Mouse (Mus musculus): Measurements from ENCODE around the gene Cacng6. TPM values are rescaled to one million over a fixed set of nuclear protein-coding genes. Genes with fewer than 3 reads are reported as not detected.

The Cacng6 gene
- total and polyA plus RNA-seq, 3 experiments: 0.08 TPM; not detected in 2

DNA sequence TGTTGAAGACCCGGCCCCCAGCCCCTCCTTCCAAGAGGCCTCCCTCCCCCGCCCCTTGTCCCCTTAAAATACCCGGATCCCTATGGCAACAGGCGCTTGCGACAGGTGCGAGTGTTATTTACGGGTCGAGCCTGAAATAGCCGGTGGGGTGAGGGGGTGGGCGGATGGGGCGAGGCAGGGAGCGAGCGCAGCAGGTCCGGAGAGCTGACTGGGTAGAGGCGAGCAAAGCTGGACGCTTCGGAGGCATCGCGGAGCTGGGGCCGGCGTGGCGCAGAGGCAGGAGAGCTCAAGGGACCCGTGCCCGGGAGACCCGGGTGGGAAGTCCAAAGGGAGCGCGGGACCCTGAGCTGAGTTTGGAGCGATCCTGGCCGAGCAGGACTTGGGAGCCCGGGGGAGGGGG is 565 bp upstream of the Cacng6 start:
- H3K27me3 ChIP-seq (ENCODE audit: control insufficient read depth in 1 of 2, insufficient read depth in 2 of 2, low read length in 2 of 2): no peaks in the 10 kb centered on the region; a peak in 2 of 4 replicates
- H3K4me1 ChIP-seq (ENCODE audit: control insufficient read depth in 1 of 2, insufficient read depth in 2 of 2, low read length in 2 of 2): no peaks in the 10 kb centered on the region
- no peaks in the 10 kb centered on the region for H3K79me2 ChIP-seq (ENCODE audit: control insufficient read depth, insufficient read depth, low read length, poor library complexity)
- no peaks in the 10 kb centered on the region for H3K9me3 ChIP-seq (replicated peaks; ENCODE audit: insufficient read depth, low read length)
- no peak overlapping the region for H3K9ac ChIP-seq (ENCODE audit: control insufficient read depth, low read depth, low read length, poor library complexity, severe bottlenecking)
- H3K36me3 ChIP-seq (ENCODE audit: control insufficient read depth in 1 of 2, insufficient read depth in 2 of 2, low read length in 2 of 2): no peaks in the 10 kb centered on the region
- no peak for DNase-seq (ENCODE audit: low read depth, low spot score)
- H3K4me3 ChIP-seq (ENCODE audit: control insufficient read depth in 1 of 2, insufficient read depth in 1 of 2, low read depth in 2 of 2, low read length in 2 of 2): no peak overlapping the region
- TF ChIP-seq CHD1 (IDR thresholded peaks at IDR 0.05; ENCODE audit: low read depth, low read length): no peak
- TF ChIP-seq BHLHE40 (IDR thresholded peaks at IDR 0.05; ENCODE audit: borderline replicate concordance, low read depth, low read length): no peak
- TF ChIP-seq SIN3A (IDR thresholded peaks at IDR 0.05; ENCODE audit: low read length): no peak
- TF ChIP-seq MYC (IDR thresholded peaks at IDR 0.05; ENCODE audit: low read depth, low read length): no peak
- TF ChIP-seq TCF12 (IDR thresholded peaks at IDR 0.05; ENCODE audit: low read depth, low read length): no peak
- no peak for TF ChIP-seq RCOR1 (IDR thresholded peaks at IDR 0.05; ENCODE audit: low read depth, low read length)
- TF ChIP-seq E2F4 (IDR thresholded peaks at IDR 0.05; ENCODE audit: borderline replicate concordance, low read depth, low read length): no peak
- no peak for TF ChIP-seq MEF2A (IDR thresholded peaks at IDR 0.05; ENCODE audit: extremely low read depth, insufficient replicate concordance, low read depth, low read length, poor library complexity, severe bottlenecking)
- no peak for TF ChIP-seq MYB (IDR thresholded peaks at IDR 0.05; ENCODE audit: low read depth, low read length)
- TF ChIP-seq GATA1 (IDR thresholded peaks at IDR 0.05; ENCODE audit: low read depth, low read length): no peak
- no peak for TF ChIP-seq GABPA (IDR thresholded peaks at IDR 0.05; ENCODE audit: low read depth, low read length)
- TF ChIP-seq USF2 (IDR thresholded peaks at IDR 0.05; ENCODE audit: borderline replicate concordance in 1 of 2, insufficient read depth in 1 of 2, low read depth in 1 of 2, low read length in 2 of 2): no peak
- no peak overlapping the region for H3K27ac ChIP-seq (ENCODE audit: control insufficient read depth, low read depth, low read length)

DNA sequence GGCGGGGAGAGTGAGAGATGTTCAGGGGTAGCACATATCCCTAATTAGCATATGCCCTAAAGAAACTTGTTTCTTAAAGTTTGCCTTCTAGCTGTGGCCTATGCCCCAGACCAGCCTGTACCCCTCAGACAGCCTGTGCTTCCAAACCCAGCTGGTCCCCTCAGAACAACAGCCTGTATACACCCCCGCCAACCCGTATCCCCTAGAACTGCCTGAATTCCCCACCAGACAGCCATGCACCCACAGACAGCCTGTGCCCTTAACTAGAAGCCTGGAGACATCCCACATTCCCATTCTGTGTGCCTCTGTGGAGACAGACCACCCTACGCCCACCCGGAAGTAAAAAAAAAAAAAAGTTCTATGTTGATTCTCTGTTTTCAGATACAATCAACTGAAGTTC is 1.1 kb downstream of the Cacng6 start:
- H3K9me3 ChIP-seq (replicated peaks; ENCODE audit: insufficient read depth, low read length): no peaks in the 10 kb centered on the region
- TF ChIP-seq JUND (IDR thresholded peaks at IDR 0.05; ENCODE audit: low read depth, low read length) (no peak), POLR2A (IDR thresholded peaks at IDR 0.05; ENCODE audit: control insufficient read depth in 1 of 2, insufficient read depth in 1 of 2, low read depth in 1 of 2, low read length in 2 of 2, poor library complexity in 1 of 2) (no peak), ZKSCAN1 (IDR thresholded peaks at IDR 0.05; ENCODE audit: low read depth, low read length) (no peak), CHD1 (IDR thresholded peaks at IDR 0.05; ENCODE audit: low read depth, low read length) (no peak), MYC (IDR thresholded peaks at IDR 0.05; ENCODE audit: low read depth, low read length) (no peak), MAX (IDR thresholded peaks at IDR 0.05; ENCODE audit: low read length) (no peak), TAL1 (IDR thresholded peaks at IDR 0.05; ENCODE audit: low read length) (no peak), ZMIZ1 (IDR thresholded peaks at IDR 0.05; ENCODE audit: low read depth, low read length) (no peak), ZNF384 (IDR thresholded peaks at IDR 0.05; ENCODE audit: low read depth, low read length) (no peak), GATA1 (IDR thresholded peaks at IDR 0.05; ENCODE audit: low read depth, low read length) (no peak), NELFE (IDR thresholded peaks at IDR 0.05; ENCODE audit: low read depth, low read length) (no peak), KAT2A (conservative IDR thresholded peaks at IDR 0.05; ENCODE audit: low read depth, low read length) (no peak), BHLHE40 (IDR thresholded peaks at IDR 0.05; ENCODE audit: borderline replicate concordance, low read depth, low read length) (no peak), NRF1 (IDR thresholded peaks at IDR 0.05; ENCODE audit: insufficient read depth, low read depth, low read length, poor library complexity, severe bottlenecking) (no peak), HCFC1 (IDR thresholded peaks at IDR 0.05; ENCODE audit: low read depth, low read length) (no peak), POLR2AphosphoS2 (IDR thresholded peaks at IDR 0.05; ENCODE audit: low read length) (no peak), RAD21 (IDR thresholded peaks at IDR 0.05; ENCODE audit: low read depth, low read length) (no peak)
- H3K9ac ChIP-seq (ENCODE audit: control insufficient read depth, low read depth, low read length, poor library complexity, severe bottlenecking): no peak overlapping the region
- H3K27ac ChIP-seq (ENCODE audit: control insufficient read depth, low read depth, low read length): no peak overlapping the region
- no peaks in the 10 kb centered on the region for H3K79me2 ChIP-seq (ENCODE audit: control insufficient read depth, insufficient read depth, low read length, poor library complexity)
- no peaks in the 10 kb centered on the region for H3K36me3 ChIP-seq (ENCODE audit: control insufficient read depth in 1 of 2, insufficient read depth in 2 of 2, low read length in 2 of 2)
- no peak overlapping the region for H3K4me3 ChIP-seq (ENCODE audit: control insufficient read depth in 1 of 2, insufficient read depth in 1 of 2, low read depth in 2 of 2, low read length in 2 of 2)
- no peaks in the 10 kb centered on the region for H3K4me1 ChIP-seq (ENCODE audit: control insufficient read depth in 1 of 2, insufficient read depth in 2 of 2, low read length in 2 of 2)
- DNase-seq (ENCODE audit: low read depth, low spot score): no peak
- H3K27me3 ChIP-seq (ENCODE audit: control insufficient read depth in 1 of 2, insufficient read depth in 2 of 2, low read length in 2 of 2): no peaks in the 10 kb centered on the region; a peak in 2 of 4 replicates

All from MEL (cell line).